Mouse (Mus musculus) hindbrain, embryonic 16.5 days (tissue): Measurements from ENCODE around the gene Pank1. TPM values are rescaled to one million over a fixed set of nuclear protein-coding genes. Genes with fewer than 3 reads are reported as not detected.

Source experiments
- ATAC-seq: fragments of 200-750 bp; cut with Nextera tagmentation; 2 replicates; pipeline ENCODE4 v1.8.0; 2017; ENCODE audit warnings: moderate TSS enrichment, moderate library complexity
- H3K27ac ChIP-seq: fragments of 300-500 bp; sonication (generic); 2 replicates; pipeline ENCODE4 v1.5.1; 2014; ENCODE audit warnings: low read depth, mild to moderate bottlenecking, control low read depth, low read length, moderate library complexity
- H3K27me3 ChIP-seq: fragments of 300-500 bp; sonication (generic); replicated peaks from 2 replicates; pipeline ENCODE4 v1.6.1; 2014; ENCODE audit warnings: low read length; ENCODE audit not compliant: control insufficient read depth, insufficient read depth
- H3K36me3 ChIP-seq: fragments of 300-500 bp; sonication (generic); 2 replicates; pipeline ENCODE4 v1.6.1; 2014; ENCODE audit warnings: mild to moderate bottlenecking, low read length, moderate library complexity, mixed read lengths; ENCODE audit not compliant: control insufficient read depth, insufficient read depth
- H3K4me1 ChIP-seq: fragments of 300-500 bp; sonication (generic); 2 replicates; pipeline ENCODE4 v1.6.1; 2014; ENCODE audit warnings: low read depth, low read length; ENCODE audit not compliant: control insufficient read depth, insufficient read depth
- H3K4me2 ChIP-seq: fragments of 300-500 bp; sonication (generic); 2 replicates; pipeline ENCODE4 v1.6.1; 2014; ENCODE audit warnings: mild to moderate bottlenecking, low read length, control low read depth, moderate library complexity
- H3K4me3 ChIP-seq: fragments of 300-500 bp; sonication (generic); 2 replicates; pipeline ENCODE4 v1.5.1; 2014; ENCODE audit warnings: mild to moderate bottlenecking, low read length, control low read depth, moderate library complexity
- H3K9ac ChIP-seq: fragments of 300-500 bp; sonication (generic); 2 replicates; pipeline ENCODE4 v1.6.1; 2014; ENCODE audit warnings: low read depth, mild to moderate bottlenecking, control low read depth, low read length, moderate library complexity
- H3K9me3 ChIP-seq: fragments of 300-500 bp; sonication (generic); 2 replicates; pipeline ENCODE4 v1.6.1; 2014; ENCODE audit warnings: mild to moderate bottlenecking, low read length, moderate library complexity; ENCODE audit not compliant: control insufficient read depth
- WGBS: fragments of 180-500 bp; shearing (Covaris S2); extraction: QIAGEN DNeasy Blood & Tissue Kit; methylation state at CpG from one replicate; pipeline ENCODE4 v1.1.7; 2014; 5-methylcytosine and 5-hydroxymethylcytosine counted together
- polyA plus RNA-seq: library from polyadenylated mRNA; unstranded; fragments of >200 nt; fragmentation: Nextera tagmentation; extraction: Ambion mirVana; gene quantifications from 2 replicates; pipeline ENCODE4 v1.2.1, GENCODE M21; 2015

Pank1 gene
- polyA plus RNA-seq, 1 experiment from 2014 or later: 8.5 TPM

DNA sequence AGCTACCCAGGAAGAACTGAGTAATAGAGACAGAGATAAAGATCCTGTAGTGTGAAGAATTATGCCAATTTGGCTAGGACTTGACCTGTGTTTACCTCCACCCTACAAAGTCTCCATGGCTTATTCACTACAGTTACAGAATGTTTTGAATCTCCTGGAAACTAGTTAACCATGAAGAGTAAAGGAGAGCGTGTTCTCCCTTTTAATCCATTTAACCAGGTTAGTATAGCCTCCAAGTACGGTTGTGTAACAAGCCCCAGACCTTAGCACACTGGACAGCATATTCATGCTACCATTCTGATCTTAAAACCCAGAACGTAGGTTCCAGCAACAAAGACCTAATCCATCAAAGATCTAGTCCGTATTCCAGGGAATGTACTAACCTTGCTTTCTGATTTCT lies 75.9 kb downstream of the Pank1 start:
- no peaks in the 10 kb centered on the region for H3K27me3 ChIP-seq
- H3K9ac ChIP-seq: no peak overlapping the region
- H3K36me3 ChIP-seq: no peaks in the 10 kb centered on the region
- H3K4me2 ChIP-seq: no peak overlapping the region
- 94% methylated on average over 4 of the region's 4 CpGs for WGBS
- no peak overlapping the region for H3K4me3 ChIP-seq
- no peaks in the 10 kb centered on the region for H3K9me3 ChIP-seq
- H3K27ac ChIP-seq: no peak overlapping the region
- H3K4me1 ChIP-seq: no peaks in the 10 kb centered on the region
- no peak for ATAC-seq

DNA sequence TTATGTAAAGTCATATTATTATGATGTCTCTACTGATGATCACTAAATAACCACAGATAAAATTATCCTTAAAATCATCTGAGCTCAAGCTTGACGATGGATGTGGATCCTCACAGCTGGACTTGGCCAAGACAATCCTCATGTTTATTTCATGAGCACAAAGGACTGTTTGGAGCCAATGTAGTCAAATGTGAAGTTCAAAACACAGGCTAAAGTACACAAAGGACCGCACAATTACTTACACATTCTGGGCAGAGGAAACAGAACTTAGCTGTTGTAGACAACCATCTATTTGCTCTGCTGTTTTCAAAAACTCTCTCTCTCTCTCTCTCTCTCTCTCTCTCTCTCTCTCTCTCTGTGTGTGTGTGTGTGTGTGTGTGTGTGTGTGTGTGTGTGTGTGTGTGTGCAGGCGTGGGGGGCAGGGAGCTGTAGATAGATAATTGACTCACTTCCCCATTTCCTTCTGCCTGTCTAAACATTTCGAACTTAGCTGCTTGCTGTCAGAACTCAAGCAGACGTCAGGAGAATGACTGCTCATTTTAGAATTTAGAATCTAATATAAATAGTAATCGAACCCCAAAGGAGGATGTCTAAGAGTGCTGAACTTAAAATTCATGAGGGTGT lies 79.5 kb downstream of the Pank1 start:
- Histone ChIP-seq H3K9me3 (no peaks in the 10 kb centered on the region), H3K27me3 (no peaks in the 10 kb centered on the region), H3K9ac (no peak overlapping the region), H3K36me3 (no peaks in the 10 kb centered on the region), H3K4me2 (no peak overlapping the region), H3K4me1 (no peaks in the 10 kb centered on the region), H3K4me3 (no peak overlapping the region), H3K27ac (no peak overlapping the region)
- ATAC-seq: no peak
- 46% methylated on average over 6 of the region's 6 CpGs for WGBS

- Histone ChIP-seq H3K4me3 (no peak overlapping the region), H3K9ac (no peak overlapping the region), H3K9me3 (no peaks in the 10 kb centered on the region), H3K27me3 (no peaks in the 10 kb centered on the region), H3K36me3 (no peaks in the 10 kb centered on the region), H3K4me1 (no peaks in the 10 kb centered on the region), H3K4me2 (no peak overlapping the region), H3K27ac (no peak overlapping the region)
- 78% methylated on average over 4 of the region's 4 CpGs for WGBS
- no peak for ATAC-seq
Observed at GRCm38 (mm10) chr19:34796396-34796795, 82.9 kb downstream of the Pank1 start.

GRCm38 (mm10) chr19:34782491-34782890 lies 96.8 kb downstream of the Pank1 start:
- Histone ChIP-seq H3K36me3 (no peaks in the 10 kb centered on the region), H3K9me3 (no peaks in the 10 kb centered on the region), H3K9ac (no peak overlapping the region), H3K4me1 (no peaks in the 10 kb centered on the region), H3K27ac (no peak overlapping the region), H3K4me3 (no peak overlapping the region), H3K4me2 (no peak overlapping the region), H3K27me3 (no peaks in the 10 kb centered on the region)
- WGBS: 93% methylated on average over 2 of the region's 2 CpGs
- ATAC-seq: no peak

GRCm38 (mm10) chr19:34778993-34779392 lies 100.3 kb downstream of the Pank1 start:
- no peak overlapping the region for H3K4me3 ChIP-seq
- no peak for ATAC-seq
- H3K4me2 ChIP-seq: no peak overlapping the region
- no peaks in the 10 kb centered on the region for H3K9me3 ChIP-seq
- H3K27me3 ChIP-seq: no peaks in the 10 kb centered on the region
- H3K9ac ChIP-seq: no peak overlapping the region
- 95% methylated on average over 1 of the region's 1 CpGs for WGBS
- H3K36me3 ChIP-seq: no peaks in the 10 kb centered on the region
- H3K27ac ChIP-seq: no peak overlapping the region
- no peaks in the 10 kb centered on the region for H3K4me1 ChIP-seq

DNA sequence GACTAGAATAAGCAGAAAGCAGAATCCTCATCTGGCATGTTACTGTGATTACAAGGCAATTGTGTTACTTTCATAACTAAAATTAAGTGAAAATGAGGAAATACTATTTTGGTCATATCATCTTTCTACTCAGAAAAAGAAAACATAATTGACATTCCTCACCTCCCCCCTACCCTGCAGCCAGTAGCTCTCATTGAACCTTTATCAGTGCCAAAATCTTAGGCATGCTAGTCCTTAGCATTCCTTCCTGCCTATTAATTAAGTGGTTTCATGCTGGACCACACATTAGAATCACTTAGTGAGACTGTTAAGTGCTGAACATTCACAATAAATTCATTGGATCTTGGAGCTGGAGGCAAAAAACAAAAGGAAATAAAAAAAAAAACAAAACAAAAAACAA lies 101.2 kb downstream of the Pank1 start:
- Histone ChIP-seq H3K9me3 (no peaks in the 10 kb centered on the region), H3K27ac (no peak overlapping the region), H3K4me2 (no peak overlapping the region), H3K4me1 (no peaks in the 10 kb centered on the region), H3K4me3 (no peak overlapping the region), H3K27me3 (no peaks in the 10 kb centered on the region), H3K36me3 (no peaks in the 10 kb centered on the region), H3K9ac (no peak overlapping the region)
- ATAC-seq: no peak

- 0 out of 2 replicates have a peak, but pooled peaks have one; percentile 58 for ATAC-seq
- H3K4me2 ChIP-seq: no peak overlapping the region
- no peak overlapping the region for H3K4me3 ChIP-seq
- no peaks in the 10 kb centered on the region for H3K9me3 ChIP-seq
- H3K4me1 ChIP-seq: no peaks in the 10 kb centered on the region
- no peaks in the 10 kb centered on the region for H3K36me3 ChIP-seq
- no peak overlapping the region for H3K27ac ChIP-seq
- no peak overlapping the region for H3K9ac ChIP-seq
- H3K27me3 ChIP-seq: no peaks in the 10 kb centered on the region
- 32% methylated on average over 6 of the region's 6 CpGs for WGBS
Observed at GRCm38 (mm10) chr19:34772775-34773174, 106.5 kb downstream of the Pank1 start.

DNA sequence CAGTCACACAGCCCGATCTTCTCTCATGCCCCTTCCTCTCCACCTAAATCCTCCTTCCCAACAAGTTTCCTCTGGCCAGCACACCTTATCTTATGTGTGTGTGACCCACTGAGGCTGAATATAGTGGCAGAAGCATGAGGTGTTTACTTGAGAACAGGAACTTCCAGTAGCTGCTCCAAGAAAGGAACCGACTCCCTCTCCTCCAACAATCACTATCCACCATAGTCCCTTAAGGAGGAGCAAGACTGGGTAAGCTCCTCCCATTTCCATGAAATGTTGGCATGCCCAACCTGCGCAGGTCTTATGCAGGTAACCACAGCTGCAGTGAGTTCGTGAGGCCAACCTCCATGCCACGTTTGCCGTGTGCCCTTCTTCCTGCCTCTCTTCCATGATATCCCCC lies 108.5 kb downstream of the Pank1 start:
- H3K36me3 ChIP-seq: no peaks in the 10 kb centered on the region
- H3K4me1 ChIP-seq: no peaks in the 10 kb centered on the region
- no peak overlapping the region for H3K4me3 ChIP-seq
- H3K9ac ChIP-seq: no peak overlapping the region
- H3K27me3 ChIP-seq: no peaks in the 10 kb centered on the region
- H3K9me3 ChIP-seq: no peaks in the 10 kb centered on the region
- WGBS: 89% methylated on average over 6 of the region's 6 CpGs
- ATAC-seq: no peak
- no peak overlapping the region for H3K27ac ChIP-seq
- no peak overlapping the region for H3K4me2 ChIP-seq

DNA sequence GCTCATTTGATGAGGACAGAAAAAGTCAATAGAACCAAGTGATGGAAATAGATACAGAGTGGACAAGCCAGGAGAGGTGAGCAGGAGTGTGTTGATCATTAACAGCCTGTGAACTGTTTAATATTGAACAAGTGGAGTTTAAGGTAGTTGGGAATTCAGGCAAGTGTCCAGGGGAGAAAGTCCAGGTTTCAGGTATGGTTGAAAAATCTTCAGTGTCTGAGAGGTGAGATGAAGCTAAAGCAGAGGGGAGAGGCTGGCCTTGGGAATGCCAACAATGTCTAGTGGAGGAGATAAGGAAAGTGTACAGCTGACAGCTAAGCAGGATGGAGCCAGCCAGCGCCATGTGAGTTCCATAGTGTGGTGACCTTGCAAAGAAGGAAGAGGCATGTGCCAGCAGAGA lies 120.5 kb downstream of the Pank1 start:
- no peak for ATAC-seq
- Histone ChIP-seq H3K4me2 (no peak overlapping the region), H3K9me3 (no peaks in the 10 kb centered on the region), H3K9ac (no peak overlapping the region), H3K27me3 (no peaks in the 10 kb centered on the region), H3K4me1 (no peaks in the 10 kb centered on the region), H3K4me3 (no peak overlapping the region), H3K27ac (no peak overlapping the region), H3K36me3 (no peaks in the 10 kb centered on the region)
- 95% methylated on average over 1 of the region's 1 CpGs for WGBS
